28 mouse cellular contexts compared by ENCODE assay signal in the genomic region with DNA sequence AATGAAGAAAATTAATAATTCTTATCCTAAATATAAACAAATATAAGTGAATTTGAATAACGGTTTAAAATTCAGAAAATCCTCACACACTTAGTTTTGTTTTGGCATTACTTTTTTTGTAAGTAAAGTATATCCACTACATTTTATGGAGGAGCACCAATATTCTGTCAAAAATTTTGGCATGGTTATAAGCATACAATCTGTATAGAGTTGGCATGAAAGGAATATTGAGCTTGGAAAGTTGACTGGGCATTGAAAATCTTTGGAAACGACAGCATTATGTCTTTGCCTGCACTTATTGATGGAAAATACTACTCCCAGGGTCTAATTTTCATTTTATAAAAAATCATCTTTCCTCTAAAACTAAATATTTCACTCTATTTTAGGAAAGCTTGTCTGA.
"Had no signal": no experiment of that assay in that cellular context is flagged by ENCODE, and none has a peak within 500 bp of the region (broad histone marks: within the 10 kb centered on the region; RNA-seq: fewer than 3 reads in every experiment).

No protein-coding gene starts in this region.

- DNase-seq: gastrocnemius, adult 2 months; gastrocnemius, postnatal 10 days; gastrocnemius, postnatal 25 days; heart, adult 18-20 months; heart, postnatal 14 days; heart, postnatal 36 days; kidney, adult 11 months; kidney, adult 2 months; kidney, adult 9 months; kidney, postnatal 14 days; kidney, postnatal 4 days; layer of hippocampus, adult 9-11 months; layer of hippocampus, postnatal 36 days; left cerebral cortex, postnatal 4 days had no signal

- H3K36me3 ChIP-seq: heart, embryonic 10.5 days; heart, embryonic 13.5 days; heart, embryonic 15.5 days; hindbrain, embryonic 13.5 days; hindbrain, embryonic 15.5 days; kidney, embryonic 15.5 days; limb, embryonic 13.5 days; limb, embryonic 15.5 days; liver, embryonic 12.5 days had no signal

- H3K27ac ChIP-seq: gastrocnemius, adult 2 months; heart, embryonic 10.5 days; heart, embryonic 13.5 days; heart, embryonic 15.5 days; hindbrain, embryonic 13.5 days; hindbrain, embryonic 15.5 days; hindbrain, postnatal 0 days; kidney, embryonic 15.5 days; kidney, postnatal 0 days; layer of hippocampus, adult 2 months; limb, embryonic 13.5 days; limb, embryonic 15.5 days; liver, embryonic 12.5 days; liver, embryonic 14.5 days had no signal

- H3K4me3 ChIP-seq: gastrocnemius, adult 2 months; heart, embryonic 10.5 days; heart, embryonic 13.5 days; heart, embryonic 15.5 days; hindbrain, embryonic 13.5 days; hindbrain, embryonic 15.5 days; kidney, embryonic 15.5 days; layer of hippocampus, adult 2 months; limb, embryonic 13.5 days; limb, embryonic 15.5 days; liver, embryonic 12.5 days had no signal

- H3K4me2 ChIP-seq: heart, embryonic 13.5 days; heart, embryonic 15.5 days; hindbrain, embryonic 13.5 days; hindbrain, embryonic 15.5 days; kidney, embryonic 15.5 days; limb, embryonic 13.5 days; limb, embryonic 15.5 days; liver, embryonic 12.5 days had no signal

- ATAC-seq: hindbrain, postnatal 0 days; intestine, embryonic 16.5 days; liver, embryonic 12.5 days had no signal

- H3K9me3 ChIP-seq: heart, embryonic 10.5 days; heart, embryonic 13.5 days; heart, embryonic 15.5 days; hindbrain, embryonic 13.5 days; hindbrain, embryonic 15.5 days; kidney, embryonic 15.5 days; limb, embryonic 13.5 days; limb, embryonic 15.5 days; liver, embryonic 12.5 days had no signal

- H3K27me3 ChIP-seq: heart, embryonic 13.5 days; heart, embryonic 15.5 days; hindbrain, embryonic 13.5 days; hindbrain, embryonic 15.5 days; kidney, embryonic 15.5 days; limb, embryonic 13.5 days; limb, embryonic 15.5 days; liver, embryonic 12.5 days had no signal

- H3K4me1 ChIP-seq: heart, embryonic 10.5 days; heart, embryonic 13.5 days; heart, embryonic 15.5 days; hindbrain, embryonic 13.5 days; hindbrain, embryonic 15.5 days; kidney, embryonic 15.5 days; limb, embryonic 13.5 days; limb, embryonic 15.5 days; liver, embryonic 12.5 days had no signal

- H3K9ac ChIP-seq: heart, embryonic 13.5 days; heart, embryonic 15.5 days; hindbrain, embryonic 13.5 days; hindbrain, embryonic 15.5 days; kidney, embryonic 15.5 days; limb, embryonic 13.5 days; limb, embryonic 15.5 days; liver, embryonic 12.5 days; liver, embryonic 14.5 days had no signal
